Mouse (Mus musculus) ES-E14 (cell line): ENCODE data around the gene Scfd2. TPM values are rescaled to one million over a fixed set of nuclear protein-coding genes. Genes with fewer than 3 reads are reported as not detected.

Source experiments
- DNase-seq: peaks from one replicate; pipeline ENCODE4 v3.0.0-alpha.2; 2013; ENCODE audit warnings: low read depth, low spot score
- H3K27ac ChIP-seq: 2 replicates; pipeline ENCODE4 v1.5.1; 2012; ENCODE audit warnings: low read depth, mild to moderate bottlenecking, low read length, moderate library complexity, mixed read lengths; ENCODE audit not compliant: poor library complexity, insufficient read depth, severe bottlenecking
- H3K36me3 ChIP-seq: 2 replicates; pipeline ENCODE4 v1.6.1; 2012; ENCODE audit warnings: mild to moderate bottlenecking, low read length, moderate library complexity, mixed read lengths; ENCODE audit not compliant: control insufficient read depth, poor library complexity, insufficient read depth, severe bottlenecking
- H3K4me1 ChIP-seq, 2 experiments: fragments of 150-350 bp in 1 of 2; sonication (generic) in 1 of 2; 2 replicates each; pipeline ENCODE4 v1.6.1; 2012; ENCODE audit warnings: low read length in 2 of 2, mild to moderate bottlenecking in 1 of 2, mixed read lengths in 1 of 2; ENCODE audit not compliant: control insufficient read depth in 2 of 2, insufficient read depth in 2 of 2, poor library complexity in 1 of 2
- H3K4me3 ChIP-seq, 2 experiments: fragments of 150-350 bp in 1 of 2; sonication (generic) in 1 of 2; 2 replicates each; pipeline ENCODE4 v1.5.1; 2012; ENCODE audit warnings: low read length in 2 of 2, low read depth in 1 of 2, mild to moderate bottlenecking in 1 of 2, mixed read lengths in 1 of 2; ENCODE audit not compliant: insufficient read depth in 1 of 2, poor library complexity in 1 of 2, severe bottlenecking in 1 of 2
- H3K9ac ChIP-seq: 2 replicates; pipeline ENCODE4 v1.6.1; 2012; ENCODE audit warnings: low read depth, mild to moderate bottlenecking, low read length, mixed read lengths; ENCODE audit not compliant: poor library complexity, insufficient read depth, severe bottlenecking
- H3K9me3 ChIP-seq: fragments of 150-350 bp; sonication (generic); 2 replicates; pipeline ENCODE4 v1.6.1; 2012; ENCODE audit warnings: low read depth, mild to moderate bottlenecking, low read length; ENCODE audit not compliant: control insufficient read depth, insufficient read depth
- CHD2 ChIP-seq: IDR thresholded peaks from 2 replicates; pipeline ENCODE4 v1.6.1; 2014; ENCODE audit warnings: mild to moderate bottlenecking, low read depth, low read length, inconsistent platforms
- HCFC1 ChIP-seq: IDR thresholded peaks from 2 replicates; pipeline ENCODE4 v1.6.1; 2012; ENCODE audit warnings: low read length, inconsistent platforms, borderline replicate concordance; ENCODE audit not compliant: insufficient read depth
- MAFK ChIP-seq: IDR thresholded peaks from 2 replicates; pipeline ENCODE4 v1.6.1; 2014; ENCODE audit warnings: mild to moderate bottlenecking, low read depth, low read length, inconsistent platforms; ENCODE audit not compliant: insufficient read depth
- ZC3H11A ChIP-seq: IDR thresholded peaks from 2 replicates; pipeline ENCODE4 v1.6.1; 2012; ENCODE audit warnings: low read depth, mild to moderate bottlenecking, inconsistent platforms, low read length, borderline replicate concordance
- ZNF384 ChIP-seq: IDR thresholded peaks from 2 replicates; pipeline ENCODE4 v1.6.1; 2012; ENCODE audit warnings: low read depth, low read length, inconsistent platforms
- in situ Hi-C, 2 experiments: fragments of 600-800 bp; cut with MboI; formaldehyde crosslinking; loops; one replicate each; pipeline ENCODE4 v1.15.1; 2025; ENCODE audit warnings: low sequenced_read_pairs in 2 of 2, inconsistent platforms in 1 of 2; ENCODE audit not compliant: unreplicated experiment in 2 of 2
- total RNA-seq: library from RNA; depleted of rRNA; stranded (reverse); fragments of 300-350 nt; gene quantifications from 2 replicates; pipeline ENCODE4 v1.2.3, GENCODE M21; 2012

Gene Scfd2
- total RNA-seq, 1 experiment, result 25.8 TPM

DNA sequence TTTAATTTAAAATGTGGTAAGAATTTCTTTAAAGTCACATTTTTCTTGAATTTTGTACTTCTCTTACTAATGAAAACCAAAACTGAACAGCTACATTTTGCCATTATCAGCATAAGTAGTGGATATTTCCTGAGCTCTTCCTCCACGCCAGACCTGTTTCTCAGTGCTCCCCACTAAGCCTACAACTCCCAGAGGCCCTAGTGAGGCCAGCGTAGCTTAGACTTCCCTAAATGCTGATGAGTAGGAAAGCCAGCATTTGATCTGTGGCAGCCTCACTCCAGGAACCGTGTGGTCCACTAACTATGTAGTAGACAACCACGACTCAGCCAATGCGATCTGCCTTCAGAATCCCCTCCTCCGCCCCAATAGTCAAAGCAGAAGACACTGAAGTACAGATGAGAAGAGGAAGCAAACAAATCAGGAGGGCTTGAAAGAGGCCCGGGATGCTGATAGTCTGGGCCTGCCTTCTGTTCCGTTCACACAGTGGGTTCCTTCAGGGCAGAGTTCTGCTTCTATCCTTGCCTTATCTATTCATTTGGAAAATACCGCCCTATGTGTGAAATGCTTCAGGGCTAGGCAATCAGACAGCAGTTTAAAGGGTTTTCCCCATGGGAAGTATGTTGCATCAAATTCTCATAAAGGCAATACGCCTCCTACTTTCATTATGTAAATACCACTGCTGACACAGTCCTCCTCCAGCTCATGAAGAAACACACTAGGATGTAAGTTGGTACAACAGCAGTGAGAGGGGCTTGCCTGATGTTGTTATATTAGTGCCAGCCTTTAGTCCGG is 183.3 kb downstream of the Scfd2 start:
- Histone ChIP-seq H3K9ac (no peak overlapping the region), H3K36me3 (no peaks in the 10 kb centered on the region), H3K4me1 (no peaks in the 10 kb centered on the region), H3K4me3 (no peak overlapping the region), H3K9me3 (no peaks in the 10 kb centered on the region), H3K27ac (no peak overlapping the region)
- in situ Hi-C loops, result no loop called here
- DNase-seq, result no peak
- no peak for TF ChIP-seq ZNF384
- TF ChIP-seq CHD2, result no peak
- TF ChIP-seq ZC3H11A, result no peak
- TF ChIP-seq MAFK, result no peak
- TF ChIP-seq HCFC1, result no peak

DNA sequence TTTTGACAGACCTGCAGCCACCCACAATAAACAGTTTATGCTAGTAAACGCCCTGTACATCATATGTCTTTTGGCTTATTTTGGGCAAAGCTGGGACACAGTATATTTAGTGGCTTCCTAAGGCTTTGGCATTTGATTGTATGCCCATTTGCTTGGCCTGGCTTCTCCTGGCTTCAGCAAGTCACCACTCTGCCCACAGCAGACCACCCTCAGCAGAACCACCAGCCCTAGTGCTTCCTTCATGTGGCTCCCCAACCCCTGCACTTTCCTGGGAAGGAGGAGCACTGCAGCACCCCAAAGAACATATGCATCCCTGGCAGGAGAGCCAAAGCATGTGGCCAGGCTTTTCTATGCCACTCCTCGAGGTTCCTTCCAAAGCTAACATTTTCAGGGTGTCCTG is 188.5 kb downstream of the Scfd2 start:
- H3K36me3 ChIP-seq, result no peaks in the 10 kb centered on the region
- H3K9ac ChIP-seq, result no peak overlapping the region
- no peak for DNase-seq
- no peak overlapping the region for H3K4me3 ChIP-seq
- no peak for TF ChIP-seq HCFC1
- TF ChIP-seq MAFK, result no peak
- TF ChIP-seq ZC3H11A, result no peak
- no peak for TF ChIP-seq ZNF384
- no peak for TF ChIP-seq CHD2
- in situ Hi-C loops, result no loop called here
- H3K27ac ChIP-seq, result no peak overlapping the region
- no peaks in the 10 kb centered on the region for H3K9me3 ChIP-seq
- H3K4me1 ChIP-seq, result no peaks in the 10 kb centered on the region

DNA sequence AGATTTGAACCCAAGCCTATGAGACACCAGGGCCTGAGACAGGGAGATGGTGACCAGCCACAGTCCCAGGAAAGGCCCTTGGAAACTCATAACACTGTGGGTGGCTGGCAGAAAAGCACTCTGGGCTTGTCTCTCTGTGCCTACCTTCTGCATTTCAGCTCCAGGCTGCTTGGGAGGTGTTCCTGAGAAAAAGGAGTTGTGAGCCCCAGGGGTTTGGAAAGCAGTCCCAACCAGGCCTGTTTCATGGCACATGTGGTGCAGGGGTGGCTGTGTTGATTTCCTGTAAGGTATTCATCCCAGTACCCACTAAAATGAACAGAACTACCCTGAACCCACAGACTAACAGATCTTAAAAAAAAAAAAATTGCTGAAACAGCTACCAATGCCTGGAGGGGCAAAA is 189.0 kb downstream of the Scfd2 start:
- H3K4me1 ChIP-seq, result no peaks in the 10 kb centered on the region
- TF ChIP-seq CHD2 (no peak), ZC3H11A (no peak), HCFC1 (no peak), ZNF384 (no peak), MAFK (no peak)
- no peaks in the 10 kb centered on the region for H3K36me3 ChIP-seq
- no peak overlapping the region for H3K27ac ChIP-seq
- no peak overlapping the region for H3K4me3 ChIP-seq
- no peaks in the 10 kb centered on the region for H3K9me3 ChIP-seq
- DNase-seq, result no peak
- in situ Hi-C loops, result no loop called here
- no peak overlapping the region for H3K9ac ChIP-seq

DNA sequence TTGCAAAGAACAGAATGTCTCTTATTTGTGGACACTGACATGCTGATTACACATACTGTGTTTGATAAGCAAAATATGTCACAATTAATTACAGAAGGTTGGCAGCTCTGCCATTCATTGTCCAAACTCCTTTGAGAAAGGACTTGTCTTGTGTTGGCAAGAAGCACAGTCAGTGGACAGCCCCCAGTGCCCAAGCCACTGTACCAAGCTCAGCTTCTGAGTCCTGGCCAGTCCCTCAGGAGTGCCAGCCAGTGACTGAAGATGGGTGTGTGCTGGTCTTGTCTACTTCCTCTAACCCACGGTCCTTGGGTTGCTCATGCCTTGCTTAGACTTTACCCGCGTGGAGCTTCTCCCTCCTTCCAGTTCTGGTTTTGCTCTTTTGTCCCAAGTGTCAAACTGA is 194.1 kb downstream of the Scfd2 start:
- DNase-seq, result no peak
- TF ChIP-seq MAFK, result no peak
- TF ChIP-seq ZNF384, result no peak
- TF ChIP-seq ZC3H11A, result no peak
- no peak for TF ChIP-seq CHD2
- TF ChIP-seq HCFC1, result no peak
- in situ Hi-C loops, result no loop called here

More for the DNA sequence above, 194.1 kb downstream of the Scfd2 start:
- Histone ChIP-seq H3K9ac (no peak overlapping the region), H3K4me3 (no peak overlapping the region), H3K4me1 (no peaks in the 10 kb centered on the region), H3K9me3 (no peaks in the 10 kb centered on the region), H3K36me3 (no peaks in the 10 kb centered on the region), H3K27ac (no peak overlapping the region)
